Mouse (Mus musculus) embryonic facial prominence, embryonic 14.5 days (tissue): Measurements from ENCODE around the gene Psma7. TPM values are rescaled to one million over a fixed set of nuclear protein-coding genes. Genes with fewer than 3 reads are reported as not detected.

Source experiments
- ATAC-seq: fragments of 200-750 bp; cut with Nextera tagmentation; 2 replicates; pipeline ENCODE4 v1.8.0; 2017; ENCODE audit warnings: low read depth, moderate number of reproducible peaks, moderate TSS enrichment
- DNase-seq: peaks from one replicate; pipeline ENCODE4 v3.0.0-alpha.2; 2015; ENCODE audit warnings: low spot score
- H3K27ac ChIP-seq: fragments of 300-500 bp; sonication (generic); replicated peaks from 2 replicates; pipeline ENCODE4 v1.5.1; 2014; ENCODE audit warnings: low read depth, mild to moderate bottlenecking, low read length, moderate library complexity
- H3K27me3 ChIP-seq: fragments of 300-500 bp; sonication (generic); replicated peaks from 2 replicates; pipeline ENCODE4 v1.6.1; 2014; ENCODE audit warnings: low read length; ENCODE audit not compliant: control insufficient read depth, insufficient read depth
- H3K36me3 ChIP-seq: fragments of 300-500 bp; sonication (generic); 2 replicates; pipeline ENCODE4 v1.6.1; 2014; ENCODE audit warnings: low read length, mixed read lengths; ENCODE audit not compliant: control insufficient read depth, insufficient read depth
- H3K4me1 ChIP-seq: fragments of 300-500 bp; sonication (generic); 2 replicates; pipeline ENCODE4 v1.6.1; 2014; ENCODE audit warnings: antibody characterized with exemption, low read length; ENCODE audit not compliant: control insufficient read depth, insufficient read depth
- H3K4me2 ChIP-seq: fragments of 300-500 bp; sonication (generic); 2 replicates; pipeline ENCODE4 v1.6.1; 2014; ENCODE audit warnings: low read depth, mild to moderate bottlenecking, low read length, moderate library complexity, mixed read lengths
- H3K4me3 ChIP-seq: fragments of 300-500 bp; sonication (generic); 2 replicates; pipeline ENCODE4 v1.5.1; 2014; ENCODE audit warnings: low read depth, mild to moderate bottlenecking, low read length
- H3K9ac ChIP-seq: fragments of 300-500 bp; sonication (generic); 2 replicates; pipeline ENCODE4 v1.6.1; 2014; ENCODE audit warnings: low read depth, mild to moderate bottlenecking, low read length, moderate library complexity, mixed read lengths
- H3K9me3 ChIP-seq: fragments of 300-500 bp; sonication (generic); 2 replicates; pipeline ENCODE4 v1.6.1; 2016; ENCODE audit warnings: low read length; ENCODE audit not compliant: control insufficient read depth
- WGBS: fragments of 180-500 bp; shearing (Covaris S2); extraction: QIAGEN DNeasy Blood & Tissue Kit; methylation state at CpG from one replicate; pipeline ENCODE4 v1.1.7; 2014; 5-methylcytosine and 5-hydroxymethylcytosine counted together
- polyA plus RNA-seq: library from polyadenylated mRNA; unstranded; fragments of >200 nt; fragmentation: Nextera tagmentation; extraction: Ambion mirVana; gene quantifications from 2 replicates; pipeline ENCODE4 v1.2.1, GENCODE M21; 2014

Psma7 gene
- polyA plus RNA-seq, 1 experiment from 2014 or later = 494 TPM

- no peak overlapping the region for H3K27ac ChIP-seq
- 52% methylated on average over 6 of the region's 6 CpGs for WGBS
- H3K4me3 ChIP-seq = no peak overlapping the region
- peaks cover 2% of the 10 kb centered on the region for H3K36me3 ChIP-seq
- H3K9ac ChIP-seq = no peak overlapping the region
- ATAC-seq = no peak
- no peaks in the 10 kb centered on the region for H3K9me3 ChIP-seq
- H3K4me1 ChIP-seq = peaks cover 21% of the 10 kb centered on the region
- DNase-seq = no peak
- H3K4me2 ChIP-seq = no peak overlapping the region
- peaks cover 6% of the 10 kb centered on the region for H3K27me3 ChIP-seq
Measured at GRCm38 (mm10) chr2:180022751-180023150, 19.5 kb downstream of the Psma7 start.

GRCm38 (mm10) chr2:180020919-180021318, 21.3 kb downstream of the Psma7 start:
- no peak for DNase-seq
- no peaks in the 10 kb centered on the region for H3K36me3 ChIP-seq
- no peaks in the 10 kb centered on the region for H3K9me3 ChIP-seq
- H3K4me1 ChIP-seq = peaks cover 6% of the 10 kb centered on the region
- 81% methylated on average over 8 of the region's 8 CpGs for WGBS
- H3K27me3 ChIP-seq = peaks cover 6% of the 10 kb centered on the region
- H3K27ac ChIP-seq = no peak overlapping the region
- H3K9ac ChIP-seq = no peak overlapping the region
- ATAC-seq = no peak
- no peak overlapping the region for H3K4me3 ChIP-seq
- no peak overlapping the region for H3K4me2 ChIP-seq

GRCm38 (mm10) chr2:180020091-180020661, 22.1 kb downstream of the Psma7 start:
- peaks cover 6% of the 10 kb centered on the region for H3K27me3 ChIP-seq
- H3K9me3 ChIP-seq = no peaks in the 10 kb centered on the region
- 0 out of 2 replicates have a peak, but pooled peaks cover 5% of the 10 kb centered on the region for H3K4me1 ChIP-seq
- WGBS = 80% methylated on average over 7 of the region's 7 CpGs
- no peak overlapping the region for H3K9ac ChIP-seq
- H3K4me2 ChIP-seq = no peak overlapping the region
- no peak for DNase-seq
- H3K27ac ChIP-seq = no peak overlapping the region
- no peak overlapping the region for H3K4me3 ChIP-seq
- H3K36me3 ChIP-seq = no peaks in the 10 kb centered on the region
- no peak for ATAC-seq

GRCm38 (mm10) chr2:180018573-180018972, 23.7 kb downstream of the Psma7 start:
- Histone ChIP-seq H3K9ac (no peak overlapping the region), H3K9me3 (no peaks in the 10 kb centered on the region), H3K4me1 (0 out of 2 replicates have a peak, but pooled peaks cover 5% of the 10 kb centered on the region), H3K4me3 (no peak overlapping the region), H3K4me2 (no peak overlapping the region), H3K27me3 (peaks cover 5% of the 10 kb centered on the region), H3K36me3 (no peaks in the 10 kb centered on the region), H3K27ac (no peak overlapping the region)
- 73% methylated on average over 9 of the region's 9 CpGs for WGBS
- ATAC-seq (no peak), DNase-seq (no peak)

- no peak overlapping the region for H3K4me3 ChIP-seq
- no peak overlapping the region for H3K27ac ChIP-seq
- no peaks in the 10 kb centered on the region for H3K36me3 ChIP-seq
- no peak overlapping the region for H3K4me2 ChIP-seq
- no peaks in the 10 kb centered on the region for H3K9me3 ChIP-seq
- no peak for DNase-seq
- H3K9ac ChIP-seq = no peak overlapping the region
- 42% methylated on average over 4 of the region's 4 CpGs for WGBS
- ATAC-seq = no peak
- H3K27me3 ChIP-seq = no peaks in the 10 kb centered on the region; the same call in 1 of the 2 replicates
- H3K4me1 ChIP-seq = 0 out of 2 replicates have a peak, but pooled peaks cover 5% of the 10 kb centered on the region
Measured at GRCm38 (mm10) chr2:180017632-180018031, 24.6 kb downstream of the Psma7 start.

GRCm38 (mm10) chr2:180013686-180014085, 28.5 kb downstream of the Psma7 start:
- Histone ChIP-seq H3K4me2 (no peak overlapping the region), H3K9ac (no peak overlapping the region), H3K36me3 (no peaks in the 10 kb centered on the region), H3K9me3 (no peaks in the 10 kb centered on the region), H3K27ac (no peak overlapping the region), H3K4me1 (0 out of 2 replicates have a peak, but pooled peaks cover 5% of the 10 kb centered on the region), H3K27me3 (no peaks in the 10 kb centered on the region), H3K4me3 (no peak overlapping the region)
- ATAC-seq (no peak), DNase-seq (no peak)
- 88% methylated on average over 7 of the region's 7 CpGs for WGBS

- no peaks in the 10 kb centered on the region for H3K4me1 ChIP-seq
- H3K9me3 ChIP-seq = no peaks in the 10 kb centered on the region
- H3K27ac ChIP-seq = no peak overlapping the region
- no peak overlapping the region for H3K4me2 ChIP-seq
- DNase-seq = no peak
- no peaks in the 10 kb centered on the region for H3K36me3 ChIP-seq
- ATAC-seq = no peak
- no peaks in the 10 kb centered on the region for H3K27me3 ChIP-seq
- 84% methylated on average over 6 of the region's 6 CpGs for WGBS
- no peak overlapping the region for H3K4me3 ChIP-seq
- no peak overlapping the region for H3K9ac ChIP-seq
Measured at GRCm38 (mm10) chr2:180011370-180011769, 30.9 kb downstream of the Psma7 start.

- 96% methylated on average over 7 of the region's 7 CpGs for WGBS
- no peak overlapping the region for H3K27ac ChIP-seq
- H3K27me3 ChIP-seq = no peaks in the 10 kb centered on the region
- H3K9ac ChIP-seq = no peak overlapping the region
- no peak overlapping the region for H3K4me2 ChIP-seq
- no peaks in the 10 kb centered on the region for H3K36me3 ChIP-seq
- no peak for ATAC-seq
- H3K4me3 ChIP-seq = no peak overlapping the region
- DNase-seq = no peak
- no peaks in the 10 kb centered on the region for H3K9me3 ChIP-seq
- no peaks in the 10 kb centered on the region for H3K4me1 ChIP-seq
Measured at GRCm38 (mm10) chr2:180010686-180011085, 31.5 kb downstream of the Psma7 start.

- Histone ChIP-seq H3K9me3 (no peaks in the 10 kb centered on the region), H3K27ac (no peak overlapping the region), H3K27me3 (no peaks in the 10 kb centered on the region), H3K4me1 (no peaks in the 10 kb centered on the region), H3K36me3 (no peaks in the 10 kb centered on the region), H3K9ac (no peak overlapping the region), H3K4me2 (no peak overlapping the region), H3K4me3 (no peak overlapping the region)
- WGBS = 45% methylated on average over 8 of the region's 9 CpGs
- ATAC-seq (peak; percentile 72; the same call in 1 of the 2 replicates), DNase-seq (peak; percentile 22)
Measured at GRCm38 (mm10) chr2:180006352-180007017, 35.7 kb downstream of the Psma7 start.
